ENCODE assay signal across 22 mouse cellular contexts in the genomic region with DNA sequence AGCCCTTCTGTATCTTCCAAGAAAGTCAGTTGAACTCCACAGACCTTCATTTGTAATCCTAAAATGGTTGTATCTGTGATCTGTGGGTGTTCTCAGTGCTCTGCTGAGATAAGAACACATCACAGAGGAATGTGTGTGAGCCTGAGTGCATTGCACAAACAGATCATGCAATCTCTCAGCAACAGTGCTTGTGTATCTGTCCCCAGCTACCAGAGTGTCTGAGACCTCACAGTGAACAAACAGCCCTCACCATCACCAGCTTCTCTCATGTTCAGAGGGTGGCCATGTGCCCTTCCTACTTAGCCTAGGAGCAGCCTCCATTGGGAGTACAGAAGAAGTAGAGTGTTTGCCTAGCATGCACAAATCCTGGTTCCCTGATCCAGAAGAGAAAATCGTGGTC.
"Had no signal": no experiment of that assay in that cellular context is flagged by ENCODE, and none has a peak within 500 bp of the region (broad histone marks: within the 10 kb centered on the region; RNA-seq: fewer than 3 reads in every experiment).

No protein-coding gene starts in this region.

- H3K9me3 ChIP-seq: kidney, embryonic 15.5 days; limb, embryonic 12.5 days; limb, embryonic 15.5 days; liver, embryonic 12.5 days; lung, embryonic 15.5 days; midbrain, embryonic 12.5 days; midbrain, embryonic 15.5 days; neural tube, embryonic 13.5 days; stomach, embryonic 15.5 days had no signal

- ATAC-seq: liver, embryonic 12.5 days had no signal

- H3K4me1 ChIP-seq: kidney, embryonic 15.5 days; limb, embryonic 12.5 days; limb, embryonic 15.5 days; liver, embryonic 12.5 days; lung, embryonic 15.5 days; midbrain, embryonic 12.5 days; midbrain, embryonic 15.5 days; stomach, embryonic 15.5 days had no signal

- H3K4me3 ChIP-seq: kidney, embryonic 15.5 days; left cerebral cortex, adult 2 months; limb, embryonic 12.5 days; limb, embryonic 15.5 days; liver, embryonic 12.5 days; lung, embryonic 15.5 days; midbrain, embryonic 12.5 days; midbrain, embryonic 15.5 days; myocyte; neural tube, embryonic 13.5 days; stomach, embryonic 15.5 days had no signal

- H3K9ac ChIP-seq: kidney, embryonic 15.5 days; limb, embryonic 12.5 days; limb, embryonic 15.5 days; liver, embryonic 12.5 days; lung, embryonic 15.5 days; midbrain, embryonic 12.5 days; midbrain, embryonic 15.5 days; neural tube, embryonic 13.5 days; stomach, embryonic 15.5 days had no signal

- H3K27me3 ChIP-seq: kidney, embryonic 15.5 days; limb, embryonic 12.5 days; limb, embryonic 15.5 days; liver, embryonic 12.5 days; lung, embryonic 15.5 days; midbrain, embryonic 12.5 days; midbrain, embryonic 15.5 days; neural tube, embryonic 13.5 days; stomach, embryonic 15.5 days had no signal

- H3K27ac ChIP-seq: kidney, embryonic 15.5 days; limb, embryonic 12.5 days; limb, embryonic 15.5 days; liver, embryonic 12.5 days; lung, embryonic 15.5 days; midbrain, embryonic 12.5 days; neural tube, embryonic 13.5 days; stomach, embryonic 15.5 days had no signal

- H3K4me2 ChIP-seq: kidney, embryonic 15.5 days; limb, embryonic 12.5 days; limb, embryonic 15.5 days; liver, embryonic 12.5 days; lung, embryonic 15.5 days; midbrain, embryonic 12.5 days; midbrain, embryonic 15.5 days; neural tube, embryonic 13.5 days; stomach, embryonic 15.5 days had no signal

- H3K36me3 ChIP-seq: kidney, embryonic 15.5 days; limb, embryonic 12.5 days; limb, embryonic 15.5 days; liver, embryonic 12.5 days; lung, embryonic 15.5 days; midbrain, embryonic 12.5 days; midbrain, embryonic 15.5 days; neural tube, embryonic 13.5 days; stomach, embryonic 15.5 days had no signal

- DNase-seq: kidney, adult 11 months; kidney, adult 8-10 months; kidney, postnatal 10 days; kidney, postnatal 36 days; layer of hippocampus, postnatal 36 days; left cerebral cortex, postnatal 4 days; lung, adult 18-20 months; lung, postnatal 10 days; lung, postnatal 36 days; spleen, adult 18-20 months; thymus, postnatal 36 days had no signal
